Mouse (Mus musculus) liver, embryonic 14.5 days (tissue): ENCODE results near the gene Ccdc3. TPM values are rescaled to one million over a fixed set of nuclear protein-coding genes. Genes with fewer than 3 reads are reported as not detected.
"Not testable (repeated sequence)": the region's sequence is repeated elsewhere in the genome, so short reads cannot be mapped to it uniquely, and the experiment has no call there.

ENCODE experiments used
- ATAC-seq: fragments of 200-750 bp; cut with Nextera tagmentation; 2 replicates; pipeline ENCODE4 v1.8.0; 2017; ENCODE audit warnings: moderate number of reproducible peaks, mild to moderate bottlenecking, moderate library complexity; ENCODE audit not compliant: insufficient read depth
- DNase-seq, 3 experiments: peaks; one replicate each; pipeline ENCODE4 v3.0.0-alpha.2; 2012 to 2013; ENCODE audit warnings: low read depth in 3 of 3, low spot score in 3 of 3
- H3K27ac ChIP-seq: fragments of 300-500 bp; sonication (generic); 2 replicates; pipeline ENCODE4 v1.5.1; 2014; ENCODE audit warnings: moderate library complexity, mild to moderate bottlenecking, control low read depth, inconsistent platforms
- H3K27me3 ChIP-seq: fragments of 300-500 bp; sonication (generic); 2 replicates; pipeline ENCODE4 v1.6.1; 2014; ENCODE audit warnings: mild to moderate bottlenecking, low read length, moderate library complexity; ENCODE audit not compliant: control insufficient read depth, insufficient read depth
- H3K36me3 ChIP-seq: fragments of 300-500 bp; sonication (generic); replicated peaks from 2 replicates; pipeline ENCODE4 v1.6.1; 2014; ENCODE audit warnings: low read depth; ENCODE audit not compliant: control insufficient read depth, insufficient read depth
- H3K4me1 ChIP-seq, 2 experiments: fragments of 200-500 bp in 1 of 2; fragments of 300-500 bp in 1 of 2; sonication (generic) in 1 of 2; replicated peaks; 2 replicates each; pipeline ENCODE4 v1.6.1; 2012 to 2014; ENCODE audit warnings: antibody characterized with exemption in 1 of 2, inconsistent platforms in 1 of 2, low read length in 1 of 2; ENCODE audit not compliant: control insufficient read depth in 2 of 2, insufficient read depth in 2 of 2
- H3K4me2 ChIP-seq: fragments of 300-500 bp; sonication (generic); 2 replicates; pipeline ENCODE4 v1.6.1; 2014; ENCODE audit warnings: low read depth, mild to moderate bottlenecking, control low read depth, moderate library complexity
- H3K4me3 ChIP-seq, 2 experiments: fragments of 200-500 bp in 1 of 2; fragments of 300-500 bp in 1 of 2; sonication (generic) in 1 of 2; 2 replicates each; pipeline ENCODE4 v1.5.1; 2012 to 2014; ENCODE audit warnings: low read depth in 2 of 2, low read length in 2 of 2, mild to moderate bottlenecking in 2 of 2, control low read depth in 1 of 2, inconsistent platforms in 1 of 2, moderate library complexity in 1 of 2; ENCODE audit not compliant: insufficient read depth in 1 of 2
- H3K9ac ChIP-seq: fragments of 300-500 bp; sonication (generic); replicated peaks from 2 replicates; pipeline ENCODE4 v1.6.1; 2014; ENCODE audit warnings: mild to moderate bottlenecking, control low read depth, moderate library complexity
- H3K9me3 ChIP-seq: fragments of 300-500 bp; sonication (generic); 2 replicates; pipeline ENCODE4 v1.6.1; 2016; ENCODE audit warnings: low read length, mixed read lengths; ENCODE audit not compliant: control insufficient read depth
- CTCF ChIP-seq: IDR thresholded peaks from 2 replicates; pipeline ENCODE4 v1.5.1; 2016; ENCODE audit warnings: antibody characterized with exemption, low read depth, control low read depth
- EP300 ChIP-seq: IDR thresholded peaks from 2 replicates; pipeline ENCODE4 v1.6.1; 2016; ENCODE audit warnings: antibody characterized with exemption, low read depth
- WGBS: fragments of 180-500 bp; shearing (Covaris S2); extraction: QIAGEN DNeasy Blood & Tissue Kit; methylation state at CpG from one replicate; pipeline ENCODE4 v1.1.7; 2014; ENCODE audit not compliant: insufficient replicate concordance; 5-methylcytosine and 5-hydroxymethylcytosine counted together
- polyA plus RNA-seq, 2 experiments: library from polyadenylated mRNA; depleted of rRNA in 1 of 2; stranded (reverse) in 1 of 2; unstranded in 1 of 2; fragments of >200 nt; fragmentation: Nextera tagmentation in 1 of 2; extraction: Ambion mirVana in 1 of 2; gene quantifications; 2 replicates each; pipeline versions ENCODE4 v1.2.1 to v1.2.3; 2012 to 2014

Ccdc3 gene
- polyA plus RNA-seq (2012; rRNA removed), result 2.2 and 2.7 TPM in 2 replicates
- polyA plus RNA-seq (2014; fragmentation: Nextera tagmentation; extraction: Ambion mirVana), result 2.7 and 3.0 TPM in 2 replicates

- H3K4me1 ChIP-seq, result no peaks in the 10 kb centered on the region
- ATAC-seq, result no peak
- no peaks in the 10 kb centered on the region for H3K36me3 ChIP-seq
- H3K4me2 ChIP-seq, result peak within 1 kb of the TSS; percentile 48
- H3K9ac ChIP-seq, result no peak within 1 kb of the TSS
- TF ChIP-seq EP300 (no peak), CTCF (no peak)
- no peak within 1 kb of the TSS for H3K27ac ChIP-seq
- peaks cover 33% of the 10 kb centered on the region for H3K27me3 ChIP-seq
- no peaks in the 10 kb centered on the region for H3K9me3 ChIP-seq
- DNase-seq, result no peak
- H3K4me3 ChIP-seq, result peak within 1 kb of the TSS; percentile 25 to 34
- 1% methylated on average over 74 of the region's 78 CpGs for WGBS
Measured at GRCm38 (mm10) chr2:5137500-5138286, at the start of gene Ccdc3. Gene Ccdc3 (plus strand): TSS chr2:5137776.

DNA sequence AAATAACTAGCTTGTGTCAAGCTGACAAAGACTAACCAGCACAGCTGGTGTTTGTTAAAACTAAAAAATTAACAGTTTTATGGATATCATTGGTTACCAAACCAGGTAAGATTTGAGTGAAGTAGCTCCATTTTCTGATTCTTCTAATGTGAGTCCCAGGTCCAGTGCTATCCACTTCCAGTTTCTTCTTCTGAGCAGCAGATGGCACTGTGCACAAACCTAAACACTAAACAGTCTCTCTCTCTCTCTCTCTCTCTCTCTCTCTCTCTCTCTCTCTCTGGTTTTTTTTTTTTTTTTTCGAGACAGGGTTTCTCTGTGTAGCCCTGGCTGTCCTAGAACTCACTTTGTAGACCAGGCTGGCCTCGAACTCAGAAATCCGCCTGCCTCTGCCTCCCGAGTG is 47.2 kb upstream of the Ccdc3 start:
- TF ChIP-seq CTCF, result peak; percentile 47
- not testable (repeated sequence) for H3K36me3 ChIP-seq, H3K4me3 ChIP-seq, H3K27me3 ChIP-seq, DNase-seq, ATAC-seq, H3K27ac ChIP-seq, H3K4me1 ChIP-seq, H3K9me3 ChIP-seq, H3K9ac ChIP-seq, H3K4me2 ChIP-seq
- WGBS, result 57% methylated on average over 3 of the region's 4 CpGs

DNA sequence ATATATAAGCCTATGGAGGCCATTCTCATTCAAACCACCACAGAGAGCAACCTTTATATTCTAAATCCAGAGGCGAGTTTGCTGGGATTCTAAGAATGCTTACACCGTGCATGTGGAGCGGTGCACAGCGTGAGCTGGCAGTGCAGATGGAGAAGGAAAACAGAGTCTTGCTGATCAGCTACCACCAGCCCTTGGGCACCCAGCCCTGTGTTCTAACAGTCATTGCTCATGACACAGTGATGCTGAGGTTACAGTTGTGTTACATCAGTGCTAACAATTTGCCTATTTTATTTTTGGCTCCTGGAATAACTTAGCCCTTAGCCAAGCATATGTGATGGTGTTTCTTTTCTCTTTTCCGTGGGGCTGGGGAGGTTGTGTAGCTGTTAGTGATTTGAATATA is 42.7 kb upstream of the Ccdc3 start:
- WGBS, result 76% methylated on average over 5 of the region's 5 CpGs
- no peak for TF ChIP-seq EP300
- TF ChIP-seq CTCF, result no peak
- no peak for DNase-seq

GRCm38 (mm10) chr2:5095316-5095715 is 42.3 kb upstream of the Ccdc3 start:
- TF ChIP-seq EP300 (no peak), CTCF (no peak)
- Histone ChIP-seq H3K27ac (no peak overlapping the region), H3K27me3 (no peaks in the 10 kb centered on the region), H3K4me1 (0 out of 4 replicates have a peak, but pooled peaks cover 0 to 1% of the 10 kb centered on the region in 2 experiments), H3K9ac (no peak overlapping the region), H3K4me3 (no peak overlapping the region), H3K9me3 (no peaks in the 10 kb centered on the region), H3K4me2 (no peak overlapping the region), H3K36me3 (no peaks in the 10 kb centered on the region)
- 11% methylated on average over 1 of the region's 1 CpGs for WGBS
- ATAC-seq (no peak), DNase-seq (no peak)

More for the DNA sequence above, 42.7 kb upstream of the Ccdc3 start:
- Histone ChIP-seq H3K27me3 (no peaks in the 10 kb centered on the region), H3K4me1 (0 out of 4 replicates have a peak, but pooled peaks cover 0 to 1% of the 10 kb centered on the region in 2 experiments), H3K4me2 (no peak overlapping the region), H3K9ac (no peak overlapping the region), H3K9me3 (no peaks in the 10 kb centered on the region), H3K4me3 (no peak overlapping the region), H3K36me3 (no peaks in the 10 kb centered on the region), H3K27ac (no peak overlapping the region)
- ATAC-seq, result no peak

DNA sequence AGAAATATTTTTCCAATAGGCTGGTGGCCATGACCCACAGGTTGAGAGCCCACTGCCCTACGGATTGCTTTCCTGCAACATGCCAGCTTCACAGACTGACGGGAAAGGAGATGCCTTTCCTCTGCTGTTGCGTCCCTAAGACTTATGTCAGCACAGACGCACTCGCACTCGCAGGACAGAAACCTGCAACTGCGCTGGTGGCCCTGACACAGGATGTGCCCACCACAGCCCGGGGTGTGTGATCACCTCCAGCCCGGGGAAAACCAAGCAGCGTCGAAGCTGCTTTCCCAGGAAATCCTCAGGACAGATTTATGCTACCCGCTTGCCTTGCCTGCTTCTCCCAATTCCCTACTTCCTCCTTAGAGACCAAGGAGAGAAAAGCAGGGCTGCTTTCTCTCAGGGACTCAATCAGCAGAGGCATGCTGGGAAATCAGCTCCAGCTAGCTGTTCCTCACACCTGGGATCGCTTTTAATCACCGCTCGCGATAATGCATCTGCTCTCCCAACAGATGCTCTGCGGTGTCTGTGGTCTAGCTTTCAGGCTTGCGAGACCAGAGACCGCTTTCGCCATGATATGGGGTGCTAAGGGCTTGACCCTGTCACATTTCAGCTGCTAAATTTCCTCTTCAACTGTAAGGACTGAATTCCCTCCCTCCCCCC is 39.7 kb upstream of the Ccdc3 start:
- TF ChIP-seq CTCF, result no peak
- TF ChIP-seq EP300, result no peak
- no peak for DNase-seq
- Histone ChIP-seq H3K9ac (no peak overlapping the region), H3K36me3 (no peaks in the 10 kb centered on the region), H3K4me1 (peaks cover 0 to 1% of the 10 kb centered on the region in 2 experiments; a peak in 1 of 4 replicates), H3K4me3 (no peak overlapping the region), H3K27ac (no peak overlapping the region), H3K9me3 (no peaks in the 10 kb centered on the region), H3K4me2 (peak overlapping the region; percentile 8; the same call in 1 of the 2 replicates), H3K27me3 (no peaks in the 10 kb centered on the region)
- WGBS, result 6% methylated on average over 20 of the region's 20 CpGs
- ATAC-seq, result no peak
